Mouse (Mus musculus) E14TG2a.4 (cell line): ENCODE results near the gene Gabrb1.

ENCODE experiments used
- CTCF ChIP-seq: conservative IDR thresholded peaks from 2 replicates; pipeline ENCODE4 v1.5.1; 2014; ENCODE audit warnings: low read length
- POU5F1 ChIP-seq: IDR thresholded peaks from 2 replicates; pipeline ENCODE4 v1.6.1; 2014; ENCODE audit warnings: low read length, borderline replicate concordance

GRCm38 (mm10) chr5:71930036-71930435 lies 272.1 kb downstream of the Gabrb1 start:
- no peak for TF ChIP-seq CTCF
- TF ChIP-seq POU5F1, result no peak
